8 mouse cellular contexts compared by ENCODE assay signal in genomic region chr13:81108526-81109302, GRCm38 (mm10).
DNase-seq lines count a peak whose midpoint lies in the region; ATAC-seq and TF ChIP-seq lines count a peak whose summit lies in the region.
"Had no signal": no experiment of that assay in that cellular context is flagged by ENCODE, and none has a peak within 500 bp of the region (broad histone marks: within the 10 kb centered on the region; RNA-seq: fewer than 3 reads in every experiment).

No protein-coding gene starts in this region.

- no peak overlapping the region for H3K4me2 ChIP-seq in forebrain, embryonic 13.5 days

- H3K27ac ChIP-seq in layer of hippocampus, adult 2 months, result peak overlapping the region; percentile 64
- no peak overlapping the region for H3K27ac ChIP-seq in forebrain, embryonic 13.5 days

- peak; percentile 47; the same call in 1 of the 2 replicates for ATAC-seq in common myeloid progenitor, adult 5-6 weeks (replicated peaks; ENCODE audit: low read depth, poor library complexity, severe bottlenecking)
- no peak for ATAC-seq in forebrain, embryonic 13.5 days

- H3K27me3 ChIP-seq in forebrain, embryonic 13.5 days, result no peaks in the 10 kb centered on the region

- peak in 1 of 2 experiments; percentile 11 for DNase-seq in layer of hippocampus, adult 2 months (ENCODE audit: low spot score in 2 of 2)
- DNase-seq in layer of hippocampus, postnatal 25 days (ENCODE audit: extremely low spot score in 1 of 2, low spot score in 1 of 2), result no peak
- DNase-seq in heart, postnatal 10 days, result peak; percentile 42 to 44
- DNase-seq in lung, postnatal 36 days, result peak; percentile 58
- no peak for DNase-seq in MN1 (ENCODE audit: low spot score)
- DNase-seq: gastrocnemius, postnatal 14 days had no signal

- no peaks in the 10 kb centered on the region for H3K9me3 ChIP-seq in forebrain, embryonic 13.5 days (replicated peaks)

- 84% methylated on average over 8 of the region's 8 CpGs for WGBS in forebrain, embryonic 13.5 days

- no peak overlapping the region for H3K4me3 ChIP-seq in layer of hippocampus, adult 2 months
- H3K4me3 ChIP-seq in forebrain, embryonic 13.5 days, result no peak overlapping the region

- no peak overlapping the region for H3K9ac ChIP-seq in forebrain, embryonic 13.5 days

- intact Hi-C loops in heart, postnatal 10 days (cut with DNase I), result no loop called here

- H3K36me3 ChIP-seq in forebrain, embryonic 13.5 days (ENCODE audit: poor library complexity, severe bottlenecking), result peaks cover 3% of the 10 kb centered on the region; the same call in 1 of the 2 replicates

- H3K4me1 ChIP-seq in forebrain, embryonic 13.5 days, result no peaks in the 10 kb centered on the region

- no peak for TF ChIP-seq CTCF in layer of hippocampus, adult 2 months (conservative IDR thresholded peaks at IDR 0.05)

Comparison
In these comparisons a context has a peak if more than half of its experiments do, and no peak if none do; other contexts are left out.
1. DNase-seq: peak in heart, postnatal 10 days (2 of 2) and lung, postnatal 36 days (single experiment); none in layer of hippocampus, postnatal 25 days (0 of 2) and MN1 (single experiment).